Mouse (Mus musculus) c-Kit-positive CD71-negative TER-119-negative erythroid progenitor cells, embryonic 14.5 days (primary cell): ENCODE measurements around the gene Nxph4.

Experiments used
- DNase-seq: peaks from one replicate; pipeline ENCODE4 v3.0.0-alpha.2; 2013; ENCODE audit warnings: low read depth

Gene Nxph4

GRCm38 (mm10) chr10:127534036-127534928, at the start of gene Nxph4:
Nxph4 (minus strand) TSS chr10:127534559.
- DNase-seq: no peak

GRCm38 (mm10) chr10:127583649-127584048, 49.3 kb upstream of the Nxph4 start:
- DNase-seq: no peak

GRCm38 (mm10) chr10:127581291-127581690, 46.9 kb upstream of the Nxph4 start:
- DNase-seq: no peak

- DNase-seq: no peak
Observed at GRCm38 (mm10) chr10:127577982-127578381, 43.6 kb upstream of the Nxph4 start.

GRCm38 (mm10) chr10:127577156-127577555, 42.8 kb upstream of the Nxph4 start:
- DNase-seq: no peak

- DNase-seq: no peak
Observed at GRCm38 (mm10) chr10:127576381-127576961, 42.1 kb upstream of the Nxph4 start.

GRCm38 (mm10) chr10:127575741-127576140, 41.4 kb upstream of the Nxph4 start:
- DNase-seq: no peak

GRCm38 (mm10) chr10:127572281-127572680, 37.9 kb upstream of the Nxph4 start:
- no peak for DNase-seq

- no peak for DNase-seq
Observed at GRCm38 (mm10) chr10:127570937-127571641, 36.7 kb upstream of the Nxph4 start.

GRCm38 (mm10) chr10:127570384-127570783, 36.0 kb upstream of the Nxph4 start:
- DNase-seq: no peak

- DNase-seq: peak; percentile 85
Observed at GRCm38 (mm10) chr10:127569450-127569849, 35.1 kb upstream of the Nxph4 start.

GRCm38 (mm10) chr10:127566553-127567326, 32.4 kb upstream of the Nxph4 start:
- DNase-seq: no peak

GRCm38 (mm10) chr10:127564301-127564700, 29.9 kb upstream of the Nxph4 start:
- no peak for DNase-seq

- no peak for DNase-seq
Observed at GRCm38 (mm10) chr10:127563840-127564239, 29.5 kb upstream of the Nxph4 start.

GRCm38 (mm10) chr10:127561145-127561544, 26.8 kb upstream of the Nxph4 start:
- no peak for DNase-seq

- DNase-seq: no peak
Observed at GRCm38 (mm10) chr10:127557397-127557796, 23.0 kb upstream of the Nxph4 start.

- no peak for DNase-seq
Observed at GRCm38 (mm10) chr10:127555703-127556102, 21.3 kb upstream of the Nxph4 start.

GRCm38 (mm10) chr10:127549892-127550291, 15.5 kb upstream of the Nxph4 start:
- no peak for DNase-seq

- no peak for DNase-seq
Observed at GRCm38 (mm10) chr10:127548236-127548635, 13.9 kb upstream of the Nxph4 start.

- no peak for DNase-seq
Observed at GRCm38 (mm10) chr10:127546505-127546904, 12.1 kb upstream of the Nxph4 start.

- no peak for DNase-seq
Observed at GRCm38 (mm10) chr10:127544375-127544774, 10.0 kb upstream of the Nxph4 start.

GRCm38 (mm10) chr10:127543916-127544315, 9.6 kb upstream of the Nxph4 start:
- no peak for DNase-seq
